Mouse (Mus musculus): ENCODE measurements around the gene Gm49395. TPM values are rescaled to one million over a fixed set of nuclear protein-coding genes. Genes with fewer than 3 reads are reported as not detected.

Gene Gm49395
- polyA plus RNA-seq, 2 experiments: 1.4 to 7.3 TPM

GRCm38 (mm10) chr13:115037304-115037703 is 64.4 kb downstream of the Gm49395 start:
- Histone ChIP-seq H3K9me3 (ENCODE audit: control insufficient read depth, low read length) (no peaks in the 10 kb centered on the region), H3K36me3 (ENCODE audit: control insufficient read depth, insufficient read depth, low read length) (no peaks in the 10 kb centered on the region), H3K9ac (ENCODE audit: low read depth, low read length, severe bottlenecking) (no peak overlapping the region), H3K4me3 (replicated peaks; ENCODE audit: low read length) (no peak overlapping the region), H3K4me1 (ENCODE audit: control insufficient read depth, insufficient read depth, low read length) (no peaks in the 10 kb centered on the region), H3K4me2 (replicated peaks; ENCODE audit: low read depth, low read length, severe bottlenecking) (no peak overlapping the region), H3K27me3 (ENCODE audit: control insufficient read depth, insufficient read depth, low read length) (no peaks in the 10 kb centered on the region), H3K27ac (replicated peaks; ENCODE audit: low read depth, low read length) (no peak overlapping the region)
- DNase-seq (ENCODE audit: low spot score) (no peak), ATAC-seq (ENCODE audit: low FRiP score, low read depth) (no peak)
- TF ChIP-seq POLR2A (IDR thresholded peaks at IDR 0.05; ENCODE audit: borderline replicate concordance, extremely low read depth, insufficient read depth, insufficient read length): no peak
- 82% methylated on average over 4 of the region's 4 CpGs for WGBS

DNA sequence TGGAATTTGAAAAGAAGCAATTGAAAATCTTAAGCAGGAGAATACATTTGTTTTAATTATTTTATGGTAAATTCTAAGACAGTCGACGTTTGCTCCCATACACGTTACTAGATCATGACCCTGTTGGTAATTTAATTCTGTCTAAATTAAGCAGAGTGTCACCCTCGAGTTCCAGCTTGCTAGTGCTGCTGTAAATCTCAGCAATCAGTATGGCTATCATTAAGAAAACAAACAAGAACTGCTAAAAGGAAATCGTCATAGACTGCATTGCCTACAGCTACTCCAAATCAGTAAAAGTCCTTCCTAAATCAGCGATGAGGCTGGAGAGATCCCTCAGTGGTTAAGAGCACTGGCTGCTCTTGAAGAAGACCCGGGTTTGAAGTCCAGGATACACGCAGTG is 66.3 kb downstream of the Gm49395 start:
- Histone ChIP-seq H3K36me3 (ENCODE audit: control insufficient read depth, insufficient read depth, low read length) (no peaks in the 10 kb centered on the region), H3K27ac (replicated peaks; ENCODE audit: low read depth, low read length) (no peak overlapping the region), H3K4me1 (ENCODE audit: control insufficient read depth, insufficient read depth, low read length) (no peaks in the 10 kb centered on the region), H3K27me3 (ENCODE audit: control insufficient read depth, insufficient read depth, low read length) (no peaks in the 10 kb centered on the region), H3K9ac (ENCODE audit: low read depth, low read length, severe bottlenecking) (no peak overlapping the region), H3K9me3 (ENCODE audit: control insufficient read depth, low read length) (no peaks in the 10 kb centered on the region), H3K4me2 (replicated peaks; ENCODE audit: low read depth, low read length, severe bottlenecking) (no peak overlapping the region), H3K4me3 (replicated peaks; ENCODE audit: low read length) (no peak overlapping the region)
- no peak for DNase-seq (ENCODE audit: low spot score)
- WGBS: 55% methylated on average over 8 of the region's 8 CpGs
- ATAC-seq (ENCODE audit: low FRiP score, low read depth): no peak
- no peak for TF ChIP-seq POLR2A (IDR thresholded peaks at IDR 0.05; ENCODE audit: borderline replicate concordance, extremely low read depth, insufficient read depth, insufficient read length)

DNA sequence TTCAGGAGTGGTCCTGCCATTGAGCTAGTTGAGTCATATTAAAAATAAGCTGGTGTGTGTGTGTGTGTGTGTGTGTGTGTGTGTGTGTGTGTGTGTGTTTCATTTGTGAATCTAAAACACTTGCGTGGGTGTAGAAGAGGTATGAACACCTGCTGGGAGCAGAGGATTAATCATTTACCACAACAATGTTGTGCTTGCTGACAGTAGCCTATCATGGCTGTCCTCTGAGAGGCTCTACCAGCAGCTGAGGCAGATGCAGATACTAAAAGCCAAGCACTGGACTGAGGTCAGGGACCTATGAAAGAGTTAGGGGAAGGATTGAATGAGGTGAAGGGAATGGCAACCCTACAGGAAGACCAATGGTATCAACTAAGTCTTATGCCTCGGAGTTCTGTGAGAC is 68.6 kb downstream of the Gm49395 start:
- Histone ChIP-seq H3K4me1 (ENCODE audit: control insufficient read depth, insufficient read depth, low read length) (no peaks in the 10 kb centered on the region), H3K36me3 (ENCODE audit: control insufficient read depth, insufficient read depth, low read length) (no peaks in the 10 kb centered on the region), H3K4me3 (replicated peaks; ENCODE audit: low read length) (no peak overlapping the region), H3K9me3 (ENCODE audit: control insufficient read depth, low read length) (no peaks in the 10 kb centered on the region), H3K9ac (ENCODE audit: low read depth, low read length, severe bottlenecking) (no peak overlapping the region), H3K27me3 (ENCODE audit: control insufficient read depth, insufficient read depth, low read length) (no peaks in the 10 kb centered on the region), H3K27ac (replicated peaks; ENCODE audit: low read depth, low read length) (no peak overlapping the region), H3K4me2 (replicated peaks; ENCODE audit: low read depth, low read length, severe bottlenecking) (no peak overlapping the region)
- ATAC-seq (ENCODE audit: low FRiP score, low read depth) (no peak), DNase-seq (ENCODE audit: low spot score) (no peak)
- no peak for TF ChIP-seq POLR2A (IDR thresholded peaks at IDR 0.05; ENCODE audit: borderline replicate concordance, extremely low read depth, insufficient read depth, insufficient read length)
- 84% methylated on average over 2 of the region's 2 CpGs for WGBS

DNA sequence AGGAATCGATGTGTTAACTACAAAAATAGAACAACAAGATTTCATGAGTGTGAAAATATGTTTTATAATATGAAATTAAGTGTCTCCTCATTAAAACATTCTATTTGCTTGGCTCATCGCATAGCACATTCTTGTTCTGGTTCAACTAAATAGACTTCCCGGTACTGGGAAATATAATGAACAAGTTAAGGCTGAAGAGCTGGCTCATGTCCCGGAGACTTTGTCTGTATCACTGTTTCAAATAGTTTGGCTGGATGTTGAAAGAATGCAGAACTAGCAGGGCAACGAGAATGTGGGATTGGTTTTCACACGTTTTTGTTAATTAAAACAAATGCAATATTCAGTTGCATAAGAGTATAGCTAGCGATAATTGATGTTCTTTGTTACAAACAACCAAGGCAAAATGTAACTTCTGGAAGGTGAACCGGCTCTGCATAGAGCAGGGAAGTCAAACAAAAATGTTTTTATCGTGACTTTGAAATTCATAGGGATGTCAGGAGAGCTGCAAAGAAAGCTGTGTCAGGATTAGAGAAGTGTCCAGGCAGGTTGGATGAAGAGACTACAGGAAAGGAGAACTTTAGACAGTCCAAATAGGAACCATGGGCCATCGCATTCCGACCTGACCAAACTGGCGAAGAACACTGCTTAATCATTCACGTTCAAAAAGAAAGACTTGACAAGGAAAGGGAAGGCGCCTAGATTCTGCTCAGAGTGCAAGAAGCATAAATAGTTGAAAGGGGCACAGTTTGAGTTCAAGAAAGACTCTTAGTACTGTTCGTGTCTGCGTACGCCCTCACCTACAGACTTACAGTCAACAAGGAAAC is 70.3 kb downstream of the Gm49395 start:
- H3K4me2 ChIP-seq (replicated peaks; ENCODE audit: low read depth, low read length, severe bottlenecking): no peak overlapping the region
- H3K4me3 ChIP-seq (replicated peaks; ENCODE audit: low read length): no peak overlapping the region
- no peaks in the 10 kb centered on the region for H3K36me3 ChIP-seq (ENCODE audit: control insufficient read depth, insufficient read depth, low read length)
- no peak overlapping the region for H3K27ac ChIP-seq (replicated peaks; ENCODE audit: low read depth, low read length)
- ATAC-seq (ENCODE audit: low FRiP score, low read depth) (no peak), DNase-seq (ENCODE audit: low spot score) (no peak)
- no peaks in the 10 kb centered on the region for H3K4me1 ChIP-seq (ENCODE audit: control insufficient read depth, insufficient read depth, low read length)
- TF ChIP-seq POLR2A (IDR thresholded peaks at IDR 0.05; ENCODE audit: borderline replicate concordance, extremely low read depth, insufficient read depth, insufficient read length): no peak
- no peaks in the 10 kb centered on the region for H3K9me3 ChIP-seq (ENCODE audit: control insufficient read depth, low read length)
- H3K9ac ChIP-seq (ENCODE audit: low read depth, low read length, severe bottlenecking): no peak overlapping the region
- WGBS: 81% methylated on average over 17 of the region's 17 CpGs
- no peaks in the 10 kb centered on the region for H3K27me3 ChIP-seq (ENCODE audit: control insufficient read depth, insufficient read depth, low read length)

DNA sequence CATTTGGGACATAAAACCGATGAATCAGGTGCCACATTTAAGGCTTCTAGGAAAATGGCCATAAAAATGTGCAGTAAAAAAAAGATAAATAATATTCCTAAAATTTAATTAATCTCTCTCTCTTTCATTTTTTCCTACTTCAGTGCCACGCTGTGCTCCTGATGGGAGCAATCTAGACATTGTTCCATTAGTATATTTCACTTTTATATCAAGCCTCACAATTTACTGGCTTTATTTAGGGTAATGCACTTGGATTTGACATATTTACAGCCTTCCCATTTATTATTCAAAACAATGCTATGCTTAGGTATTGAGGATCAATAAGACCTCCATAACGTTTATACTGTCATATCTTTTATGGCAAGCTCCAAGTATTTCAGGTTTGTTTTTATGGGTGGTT is 76.3 kb downstream of the Gm49395 start:
- Histone ChIP-seq H3K36me3 (ENCODE audit: control insufficient read depth, insufficient read depth, low read length) (no peaks in the 10 kb centered on the region), H3K27me3 (ENCODE audit: control insufficient read depth, insufficient read depth, low read length) (no peaks in the 10 kb centered on the region), H3K27ac (replicated peaks; ENCODE audit: low read depth, low read length) (no peak overlapping the region), H3K9ac (ENCODE audit: low read depth, low read length, severe bottlenecking) (no peak overlapping the region), H3K4me3 (replicated peaks; ENCODE audit: low read length) (no peak overlapping the region), H3K4me2 (replicated peaks; ENCODE audit: low read depth, low read length, severe bottlenecking) (no peak overlapping the region), H3K4me1 (ENCODE audit: control insufficient read depth, insufficient read depth, low read length) (no peaks in the 10 kb centered on the region), H3K9me3 (ENCODE audit: control insufficient read depth, low read length) (no peaks in the 10 kb centered on the region)
- DNase-seq (ENCODE audit: low spot score) (no peak), ATAC-seq (ENCODE audit: low FRiP score, low read depth) (no peak)
- 41% methylated on average over 3 of the region's 3 CpGs for WGBS
- TF ChIP-seq POLR2A (IDR thresholded peaks at IDR 0.05; ENCODE audit: borderline replicate concordance, extremely low read depth, insufficient read depth, insufficient read length): no peak
